Mouse (Mus musculus): ENCODE data around the gene Abcf1. TPM values are rescaled to one million over a fixed set of nuclear protein-coding genes. Genes with fewer than 3 reads are reported as not detected.

The Abcf1 gene
- polyA plus RNA-seq, 1 experiment from 2014 or later = 55.8 TPM

- ATAC-seq (peak; percentile 96), DNase-seq (ENCODE audit: low spot score) (peak; percentile 97)
- H3K4me3 ChIP-seq (ENCODE audit: low read depth, low read length) = peak within 1 kb of the TSS; percentile 78
- peak within 1 kb of the TSS; percentile 84 for H3K9ac ChIP-seq (ENCODE audit: low read length)
- WGBS = 3% methylated on average over 25 of the region's 25 CpGs
- H3K4me2 ChIP-seq (ENCODE audit: low read length) = peak within 1 kb of the TSS; percentile 91
- H3K4me1 ChIP-seq (ENCODE audit: control insufficient read depth, insufficient read depth, low read length) = peaks cover 11% of the 10 kb centered on the region
- no peaks in the 10 kb centered on the region for H3K9me3 ChIP-seq (replicated peaks; ENCODE audit: control insufficient read depth, low read length)
- peak within 1 kb of the TSS; percentile 77 for H3K27ac ChIP-seq (ENCODE audit: low read depth, low read length)
- H3K36me3 ChIP-seq (ENCODE audit: control insufficient read depth, insufficient read depth, low read length) = peaks cover 47% of the 10 kb centered on the region
- no peaks in the 10 kb centered on the region for H3K27me3 ChIP-seq (replicated peaks; ENCODE audit: control insufficient read depth, insufficient read depth, low read length)
Observed at GRCm38 (mm10) chr17:35909919-35910369, 59.6 kb downstream of the Abcf1 start, which contains the start of gene Atat1. Gene Atat1, minus strand, starts transcription at chr17:35910075.

- Histone ChIP-seq H3K36me3 (ENCODE audit: control insufficient read depth, insufficient read depth, low read length) (peaks cover 52% of the 10 kb centered on the region), H3K4me1 (ENCODE audit: control insufficient read depth, insufficient read depth, low read length) (peaks cover 11% of the 10 kb centered on the region), H3K27me3 (replicated peaks; ENCODE audit: control insufficient read depth, insufficient read depth, low read length) (no peaks in the 10 kb centered on the region), H3K27ac (ENCODE audit: low read depth, low read length) (peak overlapping the region; percentile 77), H3K9me3 (replicated peaks; ENCODE audit: control insufficient read depth, low read length) (no peaks in the 10 kb centered on the region), H3K9ac (ENCODE audit: low read length) (peak overlapping the region; percentile 84), H3K4me2 (ENCODE audit: low read length) (peak overlapping the region; percentile 91), H3K4me3 (ENCODE audit: low read depth, low read length) (peak overlapping the region; percentile 78)
- DNase-seq (ENCODE audit: low spot score) (no peak), ATAC-seq (peak; percentile 26)
- 32% methylated on average over 20 of the region's 20 CpGs for WGBS
Observed at GRCm38 (mm10) chr17:35909186-35909918, 60.2 kb downstream of the Abcf1 start.

- no peaks in the 10 kb centered on the region for H3K27me3 ChIP-seq (replicated peaks; ENCODE audit: control insufficient read depth, insufficient read depth, low read length)
- ATAC-seq = no peak
- H3K9ac ChIP-seq (ENCODE audit: low read length) = no peak overlapping the region
- H3K36me3 ChIP-seq (ENCODE audit: control insufficient read depth, insufficient read depth, low read length) = peaks cover 64% of the 10 kb centered on the region
- no peak overlapping the region for H3K4me2 ChIP-seq (ENCODE audit: low read length)
- H3K27ac ChIP-seq (ENCODE audit: low read depth, low read length) = no peak overlapping the region
- peaks cover 11% of the 10 kb centered on the region for H3K4me1 ChIP-seq (ENCODE audit: control insufficient read depth, insufficient read depth, low read length)
- no peak overlapping the region for H3K4me3 ChIP-seq (ENCODE audit: low read depth, low read length)
- H3K9me3 ChIP-seq (replicated peaks; ENCODE audit: control insufficient read depth, low read length) = no peaks in the 10 kb centered on the region
- DNase-seq (ENCODE audit: low spot score) = no peak
- whole genome bisulfite sequencing = 87% methylated on average over 2 of the region's 2 CpGs
Observed at GRCm38 (mm10) chr17:35907609-35908008, 62.0 kb downstream of the Abcf1 start.

MicroRNAs within 50 kb of the gene (microRNA counts, 519-probe panel; counts per million panel counts)
- microRNA mmu-miR-1894-3p (not detected), microRNA mmu-miR-1894-5p (not detected), microRNA mmu-miR-877 (not detected)

Small RNA genes lying within 50 kb of the gene (microRNA-seq; reads per million reads assigned to microRNA genes)
- not detected for gene Mir1894
- 68.2 reads per million, percentile 52 among the genes with 10 or more reads in this experiment for gene Mir877

Other genes starting within 250 kb of the Abcf1 start
- 4.6 and 5.0 TPM in 2 replicates for gene Ier3, start 148.1 kb downstream of the Abcf1 start, polyA plus RNA-seq (2014; fragmentation: Nextera tagmentation; extraction: Ambion mirVana)
- gene Flot1, start 146.5 kb downstream of the Abcf1 start, polyA plus RNA-seq (2014; fragmentation: Nextera tagmentation; extraction: Ambion mirVana) = 68.5 and 78.2 TPM in 2 replicates
- gene Tubb5, start 131.5 kb downstream of the Abcf1 start, polyA plus RNA-seq (2014; fragmentation: Nextera tagmentation; extraction: Ambion mirVana) = 2,004 and 2,051 TPM in 2 replicates
- gene Mdc1, start 128.2 kb downstream of the Abcf1 start, polyA plus RNA-seq (2014; fragmentation: Nextera tagmentation; extraction: Ambion mirVana) = 12.2 and 14.4 TPM in 2 replicates
- gene Nrm, start 108.4 kb downstream of the Abcf1 start, polyA plus RNA-seq (2014; fragmentation: Nextera tagmentation; extraction: Ambion mirVana) = 23.9 and 29.6 TPM in 2 replicates
- 21.2 and 22.0 TPM in 2 replicates for gene Ppp1r18, start 104.2 kb downstream of the Abcf1 start, polyA plus RNA-seq (2014; fragmentation: Nextera tagmentation; extraction: Ambion mirVana)
- gene Dhx16, start 89.9 kb downstream of the Abcf1 start, polyA plus RNA-seq (2014; fragmentation: Nextera tagmentation; extraction: Ambion mirVana) = 29.3 and 31.8 TPM in 2 replicates
- gene 2310061I04Rik, start 72.3 kb downstream of the Abcf1 start, polyA plus RNA-seq (2014; fragmentation: Nextera tagmentation; extraction: Ambion mirVana) = 30.4 and 34.3 TPM in 2 replicates
- gene Atat1, start 59.7 kb downstream of the Abcf1 start, polyA plus RNA-seq (2014; fragmentation: Nextera tagmentation; extraction: Ambion mirVana) = 313 and 439 TPM in 2 replicates
- 58.4 and 68.8 TPM in 2 replicates for gene Mrps18b, start 53.4 kb downstream of the Abcf1 start, polyA plus RNA-seq (2014; fragmentation: Nextera tagmentation; extraction: Ambion mirVana)
- gene Ppp1r10, start 53.3 kb downstream of the Abcf1 start, polyA plus RNA-seq (2014; fragmentation: Nextera tagmentation; extraction: Ambion mirVana) = 34.9 and 44.5 TPM in 2 replicates
- 27.9 and 35.7 TPM in 2 replicates for gene Gnl1, start 10.1 kb upstream of the Abcf1 start, polyA plus RNA-seq (2014; fragmentation: Nextera tagmentation; extraction: Ambion mirVana)
- gene Prr3, start 10.5 kb upstream of the Abcf1 start, polyA plus RNA-seq (2014; fragmentation: Nextera tagmentation; extraction: Ambion mirVana) = 58.5 and 69.8 TPM in 2 replicates
- gene H2-T24, start 50.8 kb upstream of the Abcf1 start, polyA plus RNA-seq (2014; fragmentation: Nextera tagmentation; extraction: Ambion mirVana) = 2.3 and 4.8 TPM in 2 replicates
- gene H2-T23, start 63.1 kb upstream of the Abcf1 start, polyA plus RNA-seq (2014; fragmentation: Nextera tagmentation; extraction: Ambion mirVana) = 4.5 and 5.6 TPM in 2 replicates
- 6.2 and 7.1 TPM in 2 replicates for gene H2-T22, start 73.0 kb upstream of the Abcf1 start, polyA plus RNA-seq (2014; fragmentation: Nextera tagmentation; extraction: Ambion mirVana)
- gene Gm6034, start 73.2 kb upstream of the Abcf1 start, polyA plus RNA-seq (2014; fragmentation: Nextera tagmentation; extraction: Ambion mirVana) = not detected in 2 replicates
- gene Gm11127, start 88.6 kb upstream of the Abcf1 start, polyA plus RNA-seq (2014; fragmentation: Nextera tagmentation; extraction: Ambion mirVana) = not detected in 2 replicates
- not detected in 2 replicates for gene Gm19684, start 151.9 kb upstream of the Abcf1 start, polyA plus RNA-seq (2014; fragmentation: Nextera tagmentation; extraction: Ambion mirVana)
- not detected in 2 replicates for gene Gm7030, start 159.7 kb upstream of the Abcf1 start, polyA plus RNA-seq (2014; fragmentation: Nextera tagmentation; extraction: Ambion mirVana)
- gene Gm8909, start 198.8 kb upstream of the Abcf1 start, polyA plus RNA-seq (2014; fragmentation: Nextera tagmentation; extraction: Ambion mirVana) = not detected in 2 replicates
- not detected in 2 replicates for gene H2-T3, start 220.5 kb upstream of the Abcf1 start, polyA plus RNA-seq (2014; fragmentation: Nextera tagmentation; extraction: Ambion mirVana)

Data from forebrain, embryonic 14.5 days (tissue).